Mouse (Mus musculus) adrenal gland, adult 10 weeks (tissue): ENCODE data around the gene Ube2g1. TPM values are rescaled to one million over a fixed set of nuclear protein-coding genes. Genes with fewer than 3 reads are reported as not detected.

Source experiments
- polyA plus RNA-seq: library from polyadenylated mRNA; stranded (reverse); fragments of 350-450 nt; fragmentation: Illumina TruSeq; extraction: RNeasy Lipid Tissue Mini Kit (QIAGEN cat#74804); gene quantifications from one replicate; pipeline ENCODE4 v1.2.3, GENCODE M21; 2014; ENCODE audit warnings: low read depth, low replicate concordance

Ube2g1 gene
- 176 TPM for polyA plus RNA-seq

DNA sequence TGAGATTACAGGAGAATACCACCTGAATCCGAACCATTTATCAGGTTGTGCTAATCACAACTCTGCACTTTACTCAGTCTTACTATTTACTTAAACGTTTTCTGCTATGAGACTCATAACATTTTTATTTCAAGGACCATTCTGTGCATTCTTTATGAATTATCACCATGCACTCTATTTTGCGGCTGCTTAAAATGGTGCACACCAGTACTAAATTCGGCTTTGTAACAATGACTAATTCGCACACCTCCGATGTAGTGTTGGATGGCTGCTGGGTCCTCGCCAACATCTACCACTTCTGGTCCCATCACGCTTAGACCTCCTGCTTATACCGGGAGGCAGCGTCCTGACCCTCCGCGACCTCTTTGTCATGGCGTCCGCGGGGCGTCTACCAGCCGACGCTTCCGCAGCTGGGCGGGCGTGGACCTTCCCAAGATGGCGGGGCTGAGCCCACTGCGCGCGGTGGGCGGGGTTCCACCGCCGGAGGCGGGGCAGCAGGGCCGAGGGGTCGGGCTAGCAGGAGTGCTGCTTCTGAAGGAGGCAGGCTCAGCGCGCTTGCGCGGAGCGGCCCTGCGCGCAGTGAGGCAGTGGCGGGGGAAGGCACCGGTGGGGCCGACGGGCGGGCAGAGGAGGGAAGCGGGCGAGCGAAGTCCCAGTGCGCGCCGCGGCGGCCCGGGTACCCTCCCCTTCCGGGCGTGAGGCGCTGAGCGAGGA is at the start of gene Ube2g1:
Gene Ube2g1 (plus strand): TSS at position 590 of the 714 bp plus-strand sequence.

DNA sequence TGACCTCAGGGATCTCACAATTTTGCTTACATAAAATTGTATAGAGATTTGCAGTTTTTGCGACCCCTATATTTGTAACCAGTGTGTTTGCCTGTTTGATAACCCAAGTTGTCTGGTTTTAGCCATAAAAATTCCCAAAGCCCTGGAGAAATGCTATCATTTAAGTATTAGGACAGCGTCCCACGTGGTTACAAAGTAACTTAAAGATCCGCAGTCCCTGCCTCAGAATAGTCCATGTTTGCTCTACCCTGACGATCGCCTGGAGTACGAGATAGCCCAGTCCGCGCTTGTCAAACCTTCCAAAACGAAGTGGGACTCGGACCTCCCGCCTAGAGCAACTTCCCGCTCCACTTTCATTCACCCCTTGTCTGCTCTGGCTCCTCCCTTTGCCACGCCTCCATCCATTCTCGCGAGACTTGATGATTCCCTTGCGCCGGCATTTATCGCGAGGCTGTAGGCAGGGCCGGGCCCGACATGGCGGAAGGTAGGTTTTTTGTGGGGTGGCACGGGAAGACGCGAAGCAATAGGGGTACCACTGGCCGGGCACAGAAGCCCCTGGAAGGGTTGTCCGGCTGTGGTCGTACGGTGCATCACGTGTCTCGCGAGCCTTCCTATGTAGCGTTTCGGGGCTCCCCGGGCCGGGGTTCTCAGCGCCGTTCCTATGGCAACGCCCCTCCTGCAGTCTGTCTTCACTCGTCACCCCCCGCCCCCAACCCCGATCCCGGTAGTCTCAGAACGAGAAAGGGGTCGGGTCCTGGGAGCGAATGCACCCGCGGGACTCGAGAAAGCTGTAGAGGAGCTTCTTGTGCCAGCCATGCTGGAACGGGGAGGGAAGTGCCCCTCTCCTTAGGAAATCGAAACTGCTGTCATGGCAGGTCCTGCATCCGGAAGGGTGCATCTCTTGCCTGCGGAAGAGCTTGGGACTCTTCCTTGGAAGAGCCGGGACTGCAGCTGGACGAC is 82.7 kb downstream of the Ube2g1 start, which contains the start of gene Ankfy1:
Gene Ankfy1 (plus strand): TSS at position 456 of the 960 bp plus-strand sequence.

Other genes starting within 250 kb of the Ube2g1 start
- not detected for gene Tekt1, start 244.8 kb upstream of the Ube2g1 start, polyA plus RNA-seq
- 1.4 TPM for gene Smtnl2, start 195.6 kb upstream of the Ube2g1 start, polyA plus RNA-seq
- not detected for gene Ggt6, start 171.8 kb upstream of the Ube2g1 start, polyA plus RNA-seq
- gene Mybbp1a, start 165.9 kb upstream of the Ube2g1 start, polyA plus RNA-seq: 34.3 TPM
- gene Spns2, start 117.4 kb upstream of the Ube2g1 start, polyA plus RNA-seq: 0.52 TPM
- gene Spns3, start 56.8 kb upstream of the Ube2g1 start, polyA plus RNA-seq: not detected
- gene Ankfy1, start 82.7 kb downstream of the Ube2g1 start, polyA plus RNA-seq: 48.9 TPM
- gene Cyb5d2, start 188.9 kb downstream of the Ube2g1 start, polyA plus RNA-seq: 22.7 TPM
- gene Zzef1, start 188.9 kb downstream of the Ube2g1 start, polyA plus RNA-seq: 14.3 TPM